Mouse (Mus musculus): ENCODE data around the gene Adgrg3. TPM values are rescaled to one million over a fixed set of nuclear protein-coding genes. Genes with fewer than 3 reads are reported as not detected.

Gene Adgrg3
- 0.18 TPM in 1 of 2 replicates, not detected in the other for polyA plus RNA-seq (2012)

DNA sequence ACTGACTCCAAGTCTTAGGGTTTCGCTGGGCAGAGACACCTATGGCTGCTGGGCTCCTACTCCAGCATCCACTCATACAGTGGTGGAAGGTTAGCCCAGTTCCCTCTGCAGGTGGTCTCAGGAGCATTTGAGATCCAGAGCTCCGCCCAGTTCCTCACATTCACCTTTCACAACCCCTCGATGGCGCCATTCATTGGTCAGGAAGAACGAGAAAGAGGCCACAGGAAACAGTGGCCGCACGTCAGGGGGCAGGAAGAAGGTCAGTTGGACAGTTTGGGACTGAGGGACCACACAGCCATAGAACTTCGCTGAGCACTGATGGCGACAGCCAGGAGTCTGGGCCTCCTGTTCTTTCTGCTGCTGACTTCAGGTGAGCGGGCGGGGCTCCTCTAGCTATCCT, at the start of gene Adgrg3:
Gene Adgrg3 (plus strand): TSS at position 242 of the 400 bp plus-strand sequence.
- TF ChIP-seq GATA1 (IDR thresholded peaks at IDR 0.05; ENCODE audit: low read length) = no peak

DNA sequence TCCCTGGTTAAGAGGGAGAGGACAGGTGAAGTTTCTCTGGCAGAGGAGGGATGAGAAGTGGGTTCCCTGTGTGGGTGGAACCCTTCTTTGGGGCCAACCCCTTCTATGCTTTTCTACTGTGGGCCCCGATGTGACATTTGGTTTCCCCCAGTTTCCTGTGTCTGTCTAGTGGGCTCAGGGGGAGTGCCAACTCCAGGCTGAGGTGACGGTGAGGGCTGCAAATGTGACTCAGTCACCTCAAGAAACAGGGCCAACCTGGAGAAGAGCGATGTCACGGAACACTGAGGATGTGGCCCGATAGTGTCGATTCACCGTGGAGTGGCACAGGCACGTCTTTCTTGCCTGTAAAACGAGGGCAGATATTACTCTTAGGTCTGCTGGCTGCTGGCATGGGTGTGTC, 44.2 kb upstream of the Adgrg3 start:
- TF ChIP-seq GATA1 (IDR thresholded peaks at IDR 0.05; ENCODE audit: low read length) = no peak

DNA sequence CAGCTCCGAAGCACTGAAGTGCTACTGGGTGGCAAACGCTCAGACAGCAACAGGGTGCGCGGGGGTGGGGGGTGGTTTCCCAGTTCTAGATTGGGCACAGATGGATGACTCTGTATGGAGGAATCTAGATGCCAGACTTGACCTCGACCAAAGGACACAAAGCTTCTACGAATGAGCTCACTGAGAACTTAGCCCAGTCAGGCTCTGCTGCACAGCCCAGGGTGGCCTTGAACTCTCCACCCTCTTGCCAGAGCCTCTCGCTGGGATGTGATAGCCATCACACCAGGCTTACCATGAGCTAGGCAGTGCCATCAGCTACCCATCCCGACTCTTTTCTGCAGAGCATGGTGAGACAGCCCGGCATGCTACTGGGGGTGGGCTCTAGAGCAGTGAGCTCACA, 43.7 kb upstream of the Adgrg3 start:
- TF ChIP-seq GATA1 (IDR thresholded peaks at IDR 0.05; ENCODE audit: low read length) = no peak

DNA sequence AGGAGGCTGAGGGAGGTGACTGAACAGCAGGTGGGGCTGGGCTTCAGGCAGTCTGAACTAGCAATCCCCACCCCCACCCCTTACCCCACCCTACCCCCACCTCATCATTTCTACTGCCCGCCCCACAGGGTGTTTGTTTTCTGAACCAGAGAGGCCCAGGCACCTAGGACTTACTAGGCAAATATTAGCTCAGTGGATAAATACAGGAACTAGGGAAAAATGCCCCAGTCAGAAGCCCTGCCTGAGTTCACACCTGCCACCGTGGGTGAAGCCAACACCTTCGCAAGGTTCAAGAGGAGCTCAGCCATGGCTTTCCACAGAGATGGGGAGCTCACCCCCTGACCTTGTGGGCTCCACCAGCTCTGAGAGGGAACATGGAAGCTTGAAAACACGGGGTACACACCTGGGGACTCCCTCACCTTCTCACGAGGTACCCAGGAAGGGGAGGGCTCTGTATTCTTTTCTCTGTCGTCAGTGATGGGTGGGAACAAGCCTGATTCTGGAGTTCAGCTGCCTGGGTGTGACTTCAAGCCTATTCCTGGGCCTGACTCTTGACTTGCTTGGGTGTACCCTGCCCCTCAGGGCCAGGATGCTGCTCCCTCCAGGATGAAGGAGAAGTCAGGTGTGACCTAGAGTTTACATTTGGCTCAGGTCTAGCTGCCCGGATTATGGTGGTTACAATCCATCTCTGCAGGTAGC, 42.9 kb upstream of the Adgrg3 start, which contains the start of gene Adgrg1:
Gene Adgrg1 (plus strand): TSS at position 285 of the 699 bp plus-strand sequence.
- no peak for TF ChIP-seq GATA1 (IDR thresholded peaks at IDR 0.05; ENCODE audit: low read length)

DNA sequence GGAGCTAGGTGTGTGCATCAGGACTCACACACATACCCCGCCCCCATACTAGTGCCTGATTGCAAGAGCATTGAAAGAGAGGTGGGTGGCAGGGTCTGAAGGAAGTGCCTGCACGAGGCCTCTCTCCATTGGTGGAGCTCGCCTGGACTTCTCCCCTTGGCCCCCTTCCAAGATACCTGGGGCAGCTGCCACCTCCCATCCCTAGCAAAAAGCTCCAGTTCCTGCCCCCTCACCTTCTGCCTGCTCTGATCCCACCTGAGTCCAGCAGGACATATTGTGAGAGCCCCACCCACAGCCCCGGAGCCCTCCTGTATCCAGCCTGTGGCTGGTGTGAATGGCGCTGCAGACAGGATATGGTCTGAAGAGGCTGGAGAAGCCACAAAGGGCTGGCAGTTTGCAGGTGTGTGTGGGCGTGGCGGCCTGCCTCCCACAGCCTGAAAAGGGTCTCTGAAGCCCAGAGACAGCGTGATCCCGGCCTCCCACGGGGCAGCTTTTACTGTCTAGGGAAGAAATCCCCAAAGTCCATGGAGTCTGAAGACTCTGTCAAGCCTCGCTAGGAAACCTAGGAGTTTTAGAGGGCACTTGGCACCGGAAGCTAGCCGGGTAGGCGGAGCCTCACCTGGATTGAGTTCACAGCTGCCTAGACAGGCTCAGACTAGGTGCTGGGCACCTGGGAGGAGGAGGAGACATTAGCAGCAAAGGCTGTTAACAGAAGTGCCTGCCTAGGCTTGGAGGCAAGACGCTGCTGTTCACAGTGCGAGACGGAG, 40.7 kb upstream of the Adgrg3 start:
- no peak for TF ChIP-seq GATA1 (IDR thresholded peaks at IDR 0.05; ENCODE audit: low read length)

DNA sequence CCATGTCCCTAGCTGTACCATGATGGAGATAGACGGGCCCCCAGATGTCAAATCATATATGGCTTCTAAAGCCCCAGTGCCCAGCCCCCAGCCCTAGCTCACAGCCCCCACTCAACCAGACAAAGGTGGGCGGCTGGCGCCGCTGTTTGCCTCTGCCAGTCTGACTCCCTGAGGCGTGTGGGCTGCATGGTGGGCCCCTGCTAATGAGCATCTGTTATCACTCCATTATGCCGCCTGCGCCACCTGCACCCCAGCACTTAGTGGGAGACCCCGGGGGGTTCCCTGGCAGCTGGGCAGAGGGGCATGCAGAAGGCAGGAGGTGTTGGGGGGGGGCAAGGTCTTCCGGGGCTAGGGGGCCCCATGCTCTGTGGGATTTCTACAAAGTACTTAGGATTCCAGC, 39.4 kb upstream of the Adgrg3 start:
- no peak for TF ChIP-seq GATA1 (IDR thresholded peaks at IDR 0.05; ENCODE audit: low read length)

DNA sequence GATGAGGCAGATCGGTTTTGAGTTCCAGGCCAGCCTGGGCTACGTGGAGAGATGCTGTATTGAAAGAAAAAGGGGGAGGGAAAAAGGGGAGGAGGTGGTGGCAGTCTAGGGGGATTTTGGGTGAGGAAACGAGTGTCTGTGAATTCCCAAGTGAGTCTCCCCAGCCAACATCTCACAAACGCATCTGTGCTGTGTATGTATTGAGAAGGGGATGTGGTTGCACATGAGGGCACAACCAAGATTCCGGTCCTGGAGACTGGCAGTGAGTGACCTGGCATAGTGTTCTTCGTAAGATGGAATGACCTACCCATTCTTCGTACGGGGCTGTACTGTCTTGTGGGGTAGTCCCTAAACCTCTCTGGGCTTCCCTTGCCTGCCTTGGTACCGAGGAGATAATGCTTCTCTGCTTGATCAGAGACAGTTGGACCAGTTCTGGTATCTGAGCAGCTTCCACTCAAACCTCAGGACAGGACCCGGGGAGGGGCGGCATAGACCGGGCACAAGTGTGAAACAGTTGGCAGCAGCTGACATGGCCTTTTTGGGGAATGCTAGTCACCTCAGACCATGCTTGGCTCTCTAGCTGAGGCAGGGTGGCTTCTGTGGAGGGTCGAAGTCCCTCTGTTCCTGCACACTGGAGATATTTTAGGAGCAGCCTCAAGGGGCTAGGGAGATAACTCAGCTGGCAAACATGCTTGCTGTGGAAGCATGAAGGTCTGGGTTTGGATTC, 38.7 kb upstream of the Adgrg3 start:
- TF ChIP-seq GATA1 (IDR thresholded peaks at IDR 0.05; ENCODE audit: low read length) = no peak

DNA sequence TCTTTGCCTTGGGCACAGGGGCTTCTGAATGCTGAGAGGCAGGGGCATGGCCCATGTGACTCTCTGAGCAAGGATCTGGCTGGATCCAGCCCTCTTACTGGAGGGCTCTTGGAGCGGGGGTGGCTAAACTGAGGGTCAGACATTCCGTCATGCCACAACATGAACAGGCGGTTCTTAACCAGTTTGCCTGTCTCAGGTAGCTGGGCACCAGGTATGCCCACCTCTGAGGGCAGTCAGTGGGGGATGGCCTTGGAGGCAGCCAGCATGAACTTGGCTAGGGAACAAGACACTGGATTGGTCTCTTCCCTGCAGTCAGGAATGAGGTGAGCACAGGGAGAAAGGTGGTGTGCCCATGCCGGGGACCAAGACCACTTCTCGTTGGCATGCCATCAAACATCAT, 37.3 kb upstream of the Adgrg3 start:
- TF ChIP-seq GATA1 (IDR thresholded peaks at IDR 0.05; ENCODE audit: low read length) = no peak

DNA sequence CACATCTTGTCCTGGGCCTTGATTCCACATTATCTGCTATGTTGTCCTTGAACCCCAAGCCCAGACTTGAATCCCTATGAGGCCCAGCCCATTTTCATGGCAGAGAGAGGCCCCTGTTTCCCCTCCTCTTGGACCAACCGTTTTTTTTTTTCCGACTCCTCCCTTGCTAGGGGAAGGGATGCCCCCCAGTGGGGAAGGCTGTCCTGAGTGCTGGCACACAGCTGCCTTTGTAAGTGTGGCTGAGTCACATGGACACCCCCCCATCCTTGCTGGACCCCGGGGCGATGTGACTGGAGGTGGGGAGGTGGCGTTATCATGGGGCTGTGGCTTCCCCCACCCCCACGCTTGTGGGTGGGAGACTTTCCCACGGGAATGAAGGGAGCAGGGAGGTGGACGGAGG, 36.5 kb upstream of the Adgrg3 start:
- no peak for TF ChIP-seq GATA1 (IDR thresholded peaks at IDR 0.05; ENCODE audit: low read length)

DNA sequence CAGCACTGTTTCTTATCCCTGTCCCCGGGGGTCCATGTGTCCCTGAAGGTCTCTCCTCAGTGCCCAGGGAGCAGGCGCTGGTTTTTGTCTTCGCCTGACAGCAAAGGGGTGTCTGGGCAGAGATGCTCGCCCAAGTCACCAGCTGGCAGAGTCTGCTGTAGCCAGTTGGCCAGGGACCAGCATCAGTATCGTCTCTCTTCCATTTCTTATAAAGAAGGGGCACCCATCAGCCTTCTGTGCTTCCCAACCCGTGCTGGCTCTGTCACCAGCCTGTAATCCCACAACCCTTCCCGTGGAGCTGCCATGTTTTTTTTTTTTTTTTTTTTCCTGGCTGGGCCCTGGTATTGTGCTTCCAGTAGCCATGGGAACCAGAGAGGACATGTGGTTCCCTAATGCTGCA, 35.6 kb upstream of the Adgrg3 start:
- TF ChIP-seq GATA1 (IDR thresholded peaks at IDR 0.05; ENCODE audit: low read length) = no peak

DNA sequence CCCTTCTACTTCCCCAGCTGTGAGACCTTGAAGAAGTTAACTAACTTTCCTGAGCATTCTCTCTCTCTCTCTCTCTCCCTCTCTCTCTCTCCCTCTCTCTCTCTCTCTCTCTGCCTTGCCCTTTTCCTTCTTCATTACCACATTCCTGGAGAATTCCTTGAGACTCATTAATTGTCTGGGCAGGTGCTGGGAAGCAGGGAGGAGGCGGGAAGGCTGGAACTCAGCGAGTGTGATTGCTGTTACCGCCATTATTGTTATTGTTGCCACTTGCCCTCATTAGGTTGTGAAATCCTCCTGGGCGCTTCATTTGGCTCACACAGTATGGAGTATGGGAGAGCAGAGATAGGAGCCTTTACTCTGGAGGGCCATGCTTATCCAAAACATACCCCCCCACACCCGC, 34.3 kb upstream of the Adgrg3 start:
- TF ChIP-seq GATA1 (IDR thresholded peaks at IDR 0.05; ENCODE audit: low read length) = no peak

DNA sequence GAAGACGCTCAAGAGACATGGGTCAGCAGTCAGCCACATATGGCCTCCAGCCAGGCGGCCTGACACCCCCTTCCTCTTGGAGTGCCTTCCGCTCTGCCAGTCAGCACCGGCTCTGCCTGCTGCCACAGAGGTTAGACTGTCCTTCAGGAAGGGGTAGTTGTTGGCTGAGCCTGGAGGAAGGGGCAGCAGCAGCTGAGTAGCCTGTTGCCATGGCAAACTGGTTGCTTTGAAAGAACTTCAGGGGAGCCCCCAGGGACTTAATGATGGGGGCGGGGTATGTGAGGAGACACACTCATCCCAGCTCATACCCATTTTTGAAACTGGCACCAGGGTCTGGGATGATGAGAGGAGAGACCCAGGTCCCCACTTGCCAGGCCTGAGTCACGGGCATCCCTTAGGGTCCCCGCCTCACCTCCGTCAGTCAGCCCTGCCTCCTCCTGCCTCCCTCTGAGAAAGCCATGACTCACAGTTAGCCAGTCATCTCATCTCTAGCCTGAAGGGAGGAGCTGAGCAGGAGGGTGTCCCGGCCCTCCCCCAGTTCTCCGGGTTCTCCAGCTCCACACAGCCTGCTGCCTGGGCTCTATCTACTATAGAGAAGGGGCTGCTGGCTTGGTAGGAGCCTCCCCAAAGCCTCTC, 33.5 kb upstream of the Adgrg3 start:
- TF ChIP-seq GATA1 (IDR thresholded peaks at IDR 0.05; ENCODE audit: low read length) = no peak

DNA sequence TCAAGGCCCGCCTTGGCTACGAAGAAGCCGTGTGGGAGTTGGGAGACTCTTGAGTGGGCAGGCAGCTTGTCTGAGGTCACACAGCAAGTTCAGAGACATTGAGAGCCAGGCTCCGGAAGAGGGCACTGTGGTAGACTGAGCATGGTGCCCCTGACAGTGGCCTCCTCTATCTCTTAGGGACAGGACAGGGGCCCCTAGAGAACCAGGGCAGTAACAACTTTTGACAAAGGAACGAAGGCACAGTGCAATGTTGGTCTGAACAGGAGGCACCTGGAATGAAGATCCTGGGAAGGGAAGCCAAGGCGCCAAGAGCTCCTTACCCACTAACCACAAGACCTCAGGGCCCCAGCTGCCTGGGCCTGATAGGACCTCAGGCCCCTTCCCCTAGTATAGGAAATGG, 32.5 kb upstream of the Adgrg3 start:
- TF ChIP-seq GATA1 (IDR thresholded peaks at IDR 0.05; ENCODE audit: low read length) = no peak

DNA sequence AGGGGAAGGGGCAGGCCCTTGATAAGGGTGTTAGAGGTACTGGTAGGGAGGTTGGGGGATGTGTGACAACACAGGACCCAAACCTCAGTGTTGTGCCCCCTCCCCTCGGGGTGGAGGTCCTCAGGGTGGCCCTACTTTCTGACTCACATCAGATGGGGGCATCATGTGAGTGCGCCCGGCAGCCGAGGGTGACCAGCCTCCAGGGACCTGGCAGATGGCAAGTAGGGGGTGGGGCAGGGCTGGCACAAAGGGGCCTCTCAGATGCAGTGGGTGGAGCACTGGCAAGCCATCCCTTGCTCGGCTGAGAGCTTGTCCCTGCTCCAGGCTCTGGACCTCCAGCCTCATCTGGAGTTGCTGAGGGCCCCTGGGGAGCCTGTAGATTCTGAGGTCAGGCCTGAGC, 30.8 kb upstream of the Adgrg3 start:
- TF ChIP-seq GATA1 (IDR thresholded peaks at IDR 0.05; ENCODE audit: low read length) = no peak

DNA sequence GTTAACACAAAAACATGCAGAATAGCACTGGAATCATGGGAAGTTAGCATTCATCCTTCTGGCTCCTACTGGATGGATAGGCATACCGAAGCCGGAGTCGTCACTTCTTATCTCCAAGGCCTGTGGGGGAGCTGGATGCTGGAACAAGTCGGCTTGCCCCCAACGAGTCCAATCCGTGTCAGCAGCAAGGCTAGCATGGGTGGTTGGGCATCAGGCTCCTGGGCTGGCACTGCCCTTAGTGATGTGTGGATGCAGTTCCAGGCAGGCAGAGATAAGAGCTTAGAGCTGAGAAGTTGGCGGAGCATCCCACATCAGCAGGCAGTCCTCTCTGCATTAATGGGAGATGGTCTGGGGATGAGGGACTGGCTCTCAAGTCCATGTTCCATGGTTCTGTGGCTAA, 29.9 kb upstream of the Adgrg3 start:
- TF ChIP-seq GATA1 (IDR thresholded peaks at IDR 0.05; ENCODE audit: low read length) = no peak

DNA sequence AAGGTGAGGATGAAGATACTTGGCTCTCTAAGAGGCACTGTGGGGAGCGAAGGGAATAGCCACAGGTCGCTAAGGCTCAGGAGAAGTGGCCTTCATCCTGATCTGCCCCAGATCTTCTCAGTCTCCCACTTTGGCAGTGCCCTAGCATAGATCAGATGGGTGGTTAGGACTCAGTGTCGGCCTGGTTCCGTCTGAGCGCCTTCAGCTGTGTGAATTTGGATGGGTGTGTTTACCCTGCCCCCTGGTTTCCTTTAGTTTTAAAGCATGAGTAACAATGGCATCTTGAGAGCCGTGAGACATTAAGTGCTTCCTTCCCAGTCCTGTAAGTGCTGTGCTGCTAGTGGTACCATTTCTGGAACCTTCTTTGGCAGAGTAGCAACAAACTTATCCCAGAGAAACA, 28.9 kb upstream of the Adgrg3 start:
- no peak for TF ChIP-seq GATA1 (IDR thresholded peaks at IDR 0.05; ENCODE audit: low read length)

All from G1E-ER4 (cell line).